Mouse (Mus musculus): ENCODE measurements around the gene Rc3h1. TPM values are rescaled to one million over a fixed set of nuclear protein-coding genes. Genes with fewer than 3 reads are reported as not detected.
"Not testable (repeated sequence)": the region's sequence is repeated elsewhere in the genome, so short reads cannot be mapped to it uniquely, and the experiment has no call there.

Rc3h1 gene
- polyA plus RNA-seq, 1 experiment from 2014 or later = 8.0 TPM

DNA sequence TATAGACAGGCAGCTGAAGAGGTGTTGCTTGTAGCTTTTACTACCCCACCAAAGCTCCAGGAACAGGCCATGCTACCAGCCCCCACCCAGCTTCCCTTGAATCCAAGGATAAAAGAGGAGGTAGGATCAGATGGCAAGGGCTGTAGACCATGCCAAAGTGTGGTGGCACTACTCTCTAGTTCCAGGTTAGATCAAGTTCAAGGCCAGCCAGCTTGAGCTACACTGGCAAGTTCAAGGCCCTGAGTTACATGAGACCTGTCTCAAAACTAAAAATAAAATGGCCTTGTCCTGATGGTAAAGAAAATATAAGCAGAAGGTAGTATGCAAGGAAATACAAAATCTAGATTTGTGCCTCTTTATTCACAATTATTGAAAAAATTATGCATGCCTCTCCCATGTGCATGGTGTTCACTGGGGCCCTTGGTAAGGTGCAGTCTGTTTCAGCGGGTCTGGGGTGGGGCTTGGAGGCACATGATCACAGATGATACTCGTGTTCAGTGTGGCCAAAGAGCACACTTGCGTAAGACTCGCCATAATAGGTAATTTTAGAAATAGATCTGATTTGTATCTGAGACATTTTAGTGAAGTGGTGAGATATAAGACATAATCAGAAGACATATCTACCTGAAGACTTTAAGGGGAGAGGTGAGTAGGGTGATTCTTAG lies 72.0 kb downstream of the Rc3h1 start, which contains the start of gene Serpinc1:
TSS of gene Serpinc1 (plus strand) at position 515 of the 665 bp plus-strand sequence.
- H3K4me2 ChIP-seq = no peak within 1 kb of the TSS
- H3K4me3 ChIP-seq = no peak within 1 kb of the TSS
- H3K4me1 ChIP-seq (replicated peaks) = no peaks in the 10 kb centered on the region
- H3K27me3 ChIP-seq = no peaks in the 10 kb centered on the region
- 94% methylated on average over 4 of the region's 4 CpGs for WGBS
- peaks cover 4% of the 10 kb centered on the region; the same call in 1 of the 2 replicates for H3K36me3 ChIP-seq
- no peak within 1 kb of the TSS for H3K27ac ChIP-seq
- no peaks in the 10 kb centered on the region for H3K9me3 ChIP-seq
- ATAC-seq (ENCODE audit: low FRiP score) = no peak
- no peak within 1 kb of the TSS for H3K9ac ChIP-seq

DNA sequence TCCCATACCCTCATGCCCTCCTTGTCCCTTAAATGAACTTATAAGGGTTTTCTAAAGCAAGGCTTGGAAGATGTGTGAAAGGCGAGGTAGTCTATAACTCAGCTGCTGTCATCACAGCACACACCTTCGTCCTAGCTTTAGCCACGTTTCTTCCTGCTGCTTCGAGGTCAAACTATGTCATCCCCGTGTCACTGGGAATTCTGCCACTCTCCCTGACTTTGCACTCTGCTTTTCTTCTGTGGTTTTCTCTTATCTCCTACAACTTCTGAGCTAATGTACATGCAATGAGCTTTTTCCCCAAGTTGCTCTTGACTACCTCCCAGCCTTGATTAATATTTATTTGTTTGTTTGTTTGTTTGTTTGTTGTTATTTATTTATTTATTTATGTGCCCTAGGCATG lies 73.8 kb downstream of the Rc3h1 start:
- Histone ChIP-seq H3K27me3 (no peaks in the 10 kb centered on the region), H3K4me3 (no peak overlapping the region), H3K27ac (no peak overlapping the region), H3K9ac (no peak overlapping the region), H3K4me1 (replicated peaks) (no peaks in the 10 kb centered on the region), H3K36me3 (peaks cover 4% of the 10 kb centered on the region; the same call in 1 of the 2 replicates), H3K9me3 (no peaks in the 10 kb centered on the region), H3K4me2 (no peak overlapping the region)
- WGBS = 85% methylated on average over 5 of the region's 5 CpGs
- no peak for ATAC-seq (ENCODE audit: low FRiP score)

DNA sequence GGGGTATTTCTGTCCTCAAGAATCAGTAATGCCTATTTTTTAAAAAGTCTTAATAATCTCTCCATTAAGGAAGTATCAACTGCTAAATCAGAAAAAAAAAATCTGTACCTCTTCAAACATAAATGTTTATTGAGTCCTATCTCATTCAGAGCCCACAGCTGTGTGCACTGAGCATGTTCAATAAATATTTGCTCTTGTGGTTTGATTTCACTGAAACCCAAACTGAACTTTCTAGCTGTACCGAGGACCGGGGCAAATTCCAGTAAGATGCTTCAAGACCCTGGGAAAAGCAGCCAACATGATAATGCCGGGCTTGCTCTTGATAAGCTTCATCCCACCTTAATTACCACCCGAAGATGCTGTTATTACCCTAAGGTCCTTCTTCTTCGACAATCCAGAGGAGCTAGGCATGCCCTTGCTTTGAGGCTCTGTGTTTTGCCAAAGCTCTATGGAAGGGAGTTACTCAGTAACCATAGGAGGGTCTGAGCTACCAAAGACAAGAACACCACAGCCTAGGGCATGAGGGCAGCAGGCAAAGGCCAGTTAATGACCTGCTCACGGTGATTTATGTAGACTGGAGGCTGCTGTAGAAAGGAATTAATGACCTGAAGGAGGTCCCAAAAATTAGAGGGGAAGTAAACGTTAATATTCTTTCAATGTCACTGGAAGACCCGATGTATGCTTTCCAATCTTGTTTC lies 74.5 kb downstream of the Rc3h1 start:
- no peak overlapping the region for H3K4me2 ChIP-seq
- no peak overlapping the region for H3K9ac ChIP-seq
- H3K27me3 ChIP-seq = no peaks in the 10 kb centered on the region
- no peak overlapping the region for H3K4me3 ChIP-seq
- ATAC-seq (ENCODE audit: low FRiP score) = no peak
- WGBS = 79% methylated on average over 8 of the region's 8 CpGs
- H3K4me1 ChIP-seq (replicated peaks) = no peaks in the 10 kb centered on the region
- H3K36me3 ChIP-seq = peaks cover 4% of the 10 kb centered on the region; the same call in 1 of the 2 replicates
- no peak overlapping the region for H3K27ac ChIP-seq
- H3K9me3 ChIP-seq = no peaks in the 10 kb centered on the region

DNA sequence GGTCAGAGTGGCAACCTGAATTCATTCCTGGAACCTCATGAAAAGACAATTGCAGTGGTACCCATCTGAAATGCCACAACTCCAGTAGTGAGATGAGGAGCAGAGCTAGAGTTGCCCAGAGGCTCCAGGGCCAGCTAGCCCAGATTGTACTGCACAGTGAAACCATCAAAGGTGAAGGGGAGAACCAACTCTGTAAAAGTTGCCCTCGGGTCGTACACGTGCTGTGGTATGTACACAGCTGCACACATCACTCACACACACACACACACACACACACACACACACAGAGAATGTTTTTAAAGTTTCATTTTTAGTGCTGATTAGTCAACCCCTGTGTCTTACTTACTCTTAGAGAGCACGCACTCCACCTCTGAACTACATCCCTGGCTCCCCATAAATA lies 75.1 kb downstream of the Rc3h1 start:
- Histone ChIP-seq H3K36me3 (no peaks in the 10 kb centered on the region), H3K4me2 (no peak overlapping the region), H3K4me1 (replicated peaks) (no peaks in the 10 kb centered on the region), H3K9me3 (no peaks in the 10 kb centered on the region), H3K4me3 (no peak overlapping the region), H3K9ac (no peak overlapping the region), H3K27me3 (no peaks in the 10 kb centered on the region), H3K27ac (no peak overlapping the region)
- WGBS = 95% methylated on average over 4 of the region's 4 CpGs
- ATAC-seq (ENCODE audit: low FRiP score) = no peak

DNA sequence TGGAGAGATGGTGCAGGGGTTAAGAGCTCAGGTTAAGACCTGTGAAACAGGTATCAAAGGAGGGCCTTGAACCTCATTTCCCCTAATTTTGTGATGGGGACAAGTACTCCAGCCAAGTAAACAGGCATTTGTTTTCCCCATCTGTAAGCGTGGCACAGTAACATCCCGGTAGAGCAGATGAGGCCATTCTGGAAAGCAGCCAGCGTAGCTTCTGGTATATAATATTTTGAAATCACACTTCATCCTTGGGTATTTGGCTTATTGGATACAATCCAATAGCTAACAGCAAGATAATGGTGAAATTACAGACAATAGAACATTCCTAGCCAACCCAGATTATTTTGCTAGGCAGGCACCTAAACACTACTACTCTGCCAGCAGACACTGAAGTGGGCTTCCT lies 76.7 kb downstream of the Rc3h1 start:
- no peaks in the 10 kb centered on the region for H3K36me3 ChIP-seq
- H3K9me3 ChIP-seq = no peaks in the 10 kb centered on the region
- no peaks in the 10 kb centered on the region for H3K4me1 ChIP-seq (replicated peaks)
- no peak overlapping the region for H3K4me2 ChIP-seq
- no peak overlapping the region for H3K4me3 ChIP-seq
- no peak for ATAC-seq (ENCODE audit: low FRiP score)
- 0 out of 2 replicates have a peak overlapping the region, but pooled peaks have one; percentile 52 for H3K27ac ChIP-seq
- 83% methylated on average over 3 of the region's 3 CpGs for WGBS
- no peak overlapping the region for H3K9ac ChIP-seq
- H3K27me3 ChIP-seq = no peaks in the 10 kb centered on the region

DNA sequence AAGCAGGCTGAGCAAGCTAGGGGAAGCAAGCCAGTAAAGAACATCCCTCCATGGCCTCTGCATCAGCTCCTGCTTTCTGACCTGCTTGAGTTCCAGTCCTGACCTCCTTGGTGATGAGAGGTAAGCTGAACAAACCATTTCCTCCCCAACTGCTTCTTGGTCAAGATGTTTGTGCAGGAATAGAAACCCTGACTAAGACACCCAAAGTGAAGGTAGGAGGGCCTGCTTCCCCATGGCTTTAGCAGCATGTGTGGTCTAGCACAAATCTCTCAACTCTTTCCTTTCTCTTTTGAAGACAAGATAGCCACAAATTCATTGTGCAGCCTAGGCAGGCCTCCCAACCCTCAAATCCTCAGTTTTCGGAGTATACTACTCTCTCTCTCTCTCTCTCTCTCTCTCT lies 78.5 kb downstream of the Rc3h1 start:
- H3K4me3 ChIP-seq; H3K27me3 ChIP-seq; H3K4me2 ChIP-seq; H3K9me3 ChIP-seq; H3K36me3 ChIP-seq; ATAC-seq (ENCODE audit: low FRiP score); H3K27ac ChIP-seq; H3K9ac ChIP-seq; H3K4me1 ChIP-seq (replicated peaks): not testable (repeated sequence)
- 88% methylated on average over 1 of the region's 1 CpGs for WGBS

DNA sequence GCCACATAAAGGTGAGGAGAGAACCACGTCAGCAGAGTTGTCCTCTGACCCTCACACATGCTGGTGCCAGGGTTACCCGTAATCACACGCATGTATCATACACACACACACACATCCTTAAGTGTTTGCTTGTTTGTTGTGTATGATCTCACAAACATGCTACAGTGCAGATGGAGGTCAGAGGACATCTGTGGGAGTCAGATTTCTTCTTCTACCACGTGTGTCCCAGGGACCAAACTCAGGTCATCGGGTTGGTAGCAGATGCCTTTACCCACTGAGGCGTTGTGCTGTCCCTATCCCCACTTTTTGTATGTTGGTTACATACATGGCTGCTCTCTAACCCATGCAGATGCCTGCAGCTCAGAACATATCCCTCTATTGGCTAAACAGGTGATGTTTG lies 79.3 kb downstream of the Rc3h1 start:
- Histone ChIP-seq H3K27ac (no peak overlapping the region), H3K9me3 (no peaks in the 10 kb centered on the region), H3K27me3 (no peaks in the 10 kb centered on the region), H3K36me3 (no peaks in the 10 kb centered on the region), H3K4me2 (no peak overlapping the region), H3K4me1 (replicated peaks) (no peaks in the 10 kb centered on the region), H3K4me3 (no peak overlapping the region), H3K9ac (no peak overlapping the region)
- WGBS = 88% methylated on average over 6 of the region's 6 CpGs
- ATAC-seq (ENCODE audit: low FRiP score) = no peak

DNA sequence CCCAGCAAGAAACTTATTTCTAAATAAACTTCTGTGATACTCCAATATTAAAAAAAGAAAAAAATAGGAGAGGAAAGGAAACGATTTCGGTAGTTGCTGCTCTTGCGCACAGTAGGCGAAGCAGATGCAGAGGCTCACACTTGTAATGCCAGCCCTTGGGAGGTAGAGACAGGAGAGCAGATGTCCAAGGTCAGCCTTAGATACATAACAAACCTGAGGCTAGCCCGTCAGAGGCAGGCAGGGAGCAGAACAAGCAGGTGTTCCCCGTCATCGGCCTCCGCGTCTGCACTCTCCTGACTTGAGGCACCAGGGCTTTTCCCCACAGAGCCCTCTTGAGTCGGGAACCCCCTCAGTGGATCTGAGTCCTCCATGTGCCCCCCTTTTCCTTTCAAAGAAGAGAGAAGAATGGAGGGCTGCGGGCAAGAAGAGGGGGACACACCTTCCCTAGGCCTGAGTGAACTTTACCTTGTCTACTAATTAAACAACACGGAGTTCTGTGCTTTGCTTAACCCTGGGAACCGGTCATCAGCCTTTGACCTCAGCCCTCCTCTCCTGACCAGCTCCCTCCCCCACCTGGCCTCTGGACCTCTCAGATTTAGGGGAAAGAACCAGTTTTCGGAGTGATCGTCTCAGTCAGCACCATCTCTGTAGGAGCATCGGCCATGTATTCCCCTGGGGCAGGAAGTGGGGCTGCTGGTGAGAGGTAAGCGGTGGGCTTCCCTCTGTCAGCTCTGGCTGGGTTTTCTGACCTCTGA lies 80.8 kb downstream of the Rc3h1 start:
- H3K9me3 ChIP-seq = no peaks in the 10 kb centered on the region
- no peaks in the 10 kb centered on the region for H3K36me3 ChIP-seq
- no peak overlapping the region for H3K27ac ChIP-seq
- no peak for ATAC-seq (ENCODE audit: low FRiP score)
- no peak overlapping the region for H3K4me3 ChIP-seq
- no peak overlapping the region for H3K9ac ChIP-seq
- no peaks in the 10 kb centered on the region for H3K4me1 ChIP-seq (replicated peaks)
- WGBS = 90% methylated on average over 17 of the region's 17 CpGs
- no peak overlapping the region for H3K4me2 ChIP-seq
- H3K27me3 ChIP-seq = no peaks in the 10 kb centered on the region

DNA sequence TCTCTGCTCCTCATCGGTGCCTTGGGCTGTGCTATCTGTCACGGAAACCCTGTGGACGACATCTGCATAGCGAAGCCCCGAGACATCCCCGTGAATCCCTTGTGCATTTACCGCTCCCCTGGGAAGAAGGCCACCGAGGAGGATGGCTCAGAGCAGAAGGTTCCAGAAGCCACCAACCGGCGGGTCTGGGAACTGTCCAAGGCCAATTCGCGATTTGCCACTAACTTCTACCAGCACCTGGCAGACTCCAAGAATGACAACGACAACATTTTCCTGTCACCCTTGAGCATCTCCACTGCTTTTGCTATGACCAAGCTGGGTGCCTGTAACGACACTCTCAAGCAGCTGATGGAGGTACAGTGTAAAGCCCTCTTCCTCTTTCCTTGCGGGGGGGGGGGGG lies 83.2 kb downstream of the Rc3h1 start:
- no peaks in the 10 kb centered on the region for H3K27me3 ChIP-seq
- no peaks in the 10 kb centered on the region for H3K4me1 ChIP-seq (replicated peaks)
- 87% methylated on average over 14 of the region's 15 CpGs for WGBS
- no peak overlapping the region for H3K4me3 ChIP-seq
- H3K9ac ChIP-seq = no peak overlapping the region
- no peak overlapping the region for H3K27ac ChIP-seq
- no peaks in the 10 kb centered on the region for H3K9me3 ChIP-seq
- H3K4me2 ChIP-seq = no peak overlapping the region
- ATAC-seq (ENCODE audit: low FRiP score) = no peak
- H3K36me3 ChIP-seq = no peaks in the 10 kb centered on the region

DNA sequence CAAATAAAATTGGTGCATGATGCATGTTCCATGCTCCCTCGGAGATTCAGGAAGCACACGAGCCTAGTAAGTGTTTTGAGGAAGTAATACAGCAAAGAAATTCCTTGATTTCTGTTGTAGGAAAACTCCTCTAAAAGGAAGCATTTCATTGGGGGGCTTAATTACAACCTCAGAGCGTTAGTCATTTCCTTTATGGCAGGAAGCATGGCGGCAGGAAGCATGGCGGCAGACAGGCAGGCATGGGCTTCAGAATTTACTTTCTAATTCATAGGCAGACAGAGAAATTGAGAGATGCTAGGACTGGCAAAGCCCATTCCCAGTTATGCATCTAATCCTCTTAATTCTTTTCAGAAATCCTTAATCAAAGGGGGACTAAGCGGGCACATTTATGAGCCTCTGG lies 87.6 kb downstream of the Rc3h1 start:
- Histone ChIP-seq H3K27me3 (no peaks in the 10 kb centered on the region), H3K9ac (no peak overlapping the region), H3K4me3 (no peak overlapping the region), H3K36me3 (peaks cover 3% of the 10 kb centered on the region; the same call in 1 of the 2 replicates), H3K4me2 (no peak overlapping the region), H3K9me3 (no peaks in the 10 kb centered on the region), H3K27ac (no peak overlapping the region), H3K4me1 (replicated peaks) (no peaks in the 10 kb centered on the region)
- 90% methylated on average over 6 of the region's 6 CpGs for WGBS
- ATAC-seq (ENCODE audit: low FRiP score) = no peak

DNA sequence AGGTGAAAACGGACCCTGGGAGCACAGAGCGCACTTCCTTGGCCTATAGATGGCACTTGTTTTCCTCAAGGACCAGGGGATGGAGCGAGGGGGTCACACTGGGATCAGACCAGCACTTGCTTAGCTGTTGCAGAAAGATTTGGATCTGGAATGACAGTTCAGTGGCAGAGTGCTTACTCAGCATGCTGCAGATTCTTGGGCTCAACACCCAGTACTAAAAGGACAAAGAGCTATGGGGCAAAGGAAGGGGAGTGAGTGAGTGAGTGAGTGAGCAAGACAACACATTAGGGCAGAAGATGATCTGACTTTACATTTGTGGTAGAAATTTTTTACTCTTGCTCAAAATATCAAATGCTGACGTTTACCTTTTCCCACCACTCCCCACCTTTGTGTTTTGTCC lies 98.7 kb downstream of the Rc3h1 start:
- H3K27me3 ChIP-seq = no peaks in the 10 kb centered on the region

DNA sequence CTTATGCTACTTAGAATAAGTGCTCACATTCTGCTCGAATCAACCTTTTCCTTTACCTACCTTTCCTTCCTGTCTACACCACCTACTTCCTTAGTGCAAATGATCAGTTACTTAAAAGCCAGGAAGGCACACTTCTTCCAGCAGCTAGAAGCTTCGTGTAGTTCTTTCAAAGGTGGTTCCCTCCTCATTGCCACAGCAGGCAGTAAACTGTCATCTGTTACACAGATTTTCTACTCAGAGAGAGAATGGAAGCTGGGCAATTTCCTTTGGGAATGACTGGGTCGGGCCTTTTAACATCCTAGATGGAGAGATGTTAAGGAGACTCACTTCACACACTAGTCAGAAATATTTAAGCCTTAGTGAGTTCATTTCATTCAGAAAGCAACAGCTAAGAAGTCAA lies 99.3 kb downstream of the Rc3h1 start:
- Histone ChIP-seq H3K9ac (no peak overlapping the region), H3K4me3 (no peak overlapping the region), H3K27me3 (no peaks in the 10 kb centered on the region), H3K4me2 (no peak overlapping the region), H3K27ac (no peak overlapping the region), H3K4me1 (replicated peaks) (no peaks in the 10 kb centered on the region), H3K36me3 (peaks cover 32% of the 10 kb centered on the region), H3K9me3 (no peaks in the 10 kb centered on the region)
- ATAC-seq (ENCODE audit: low FRiP score) = no peak
- WGBS = 73% methylated on average over 3 of the region's 3 CpGs

More for the DNA sequence above, 98.7 kb downstream of the Rc3h1 start:
- Histone ChIP-seq H3K4me3 (no peak overlapping the region), H3K27ac (no peak overlapping the region), H3K4me1 (replicated peaks) (no peaks in the 10 kb centered on the region), H3K36me3 (peaks cover 34% of the 10 kb centered on the region), H3K9me3 (no peaks in the 10 kb centered on the region), H3K9ac (no peak overlapping the region), H3K4me2 (no peak overlapping the region)
- 67% methylated on average over 4 of the region's 4 CpGs for WGBS
- no peak for ATAC-seq (ENCODE audit: low FRiP score)

Measured in hindbrain, embryonic 13.5 days (tissue).